Mouse (Mus musculus): Measurements from ENCODE around the gene Zfp652. TPM values are rescaled to one million over a fixed set of nuclear protein-coding genes. Genes with fewer than 3 reads are reported as not detected.

Gene Zfp652
- polyA plus RNA-seq, 1 experiment = 34.1 TPM

GRCm38 (mm10) chr11:95778831-95779251, 66.4 kb downstream of the Zfp652 start:
- WGBS = 95% methylated on average over 4 of the region's 4 CpGs
- Histone ChIP-seq H3K27me3 (ENCODE audit: control insufficient read depth, insufficient read depth, low read length) (no peaks in the 10 kb centered on the region), H3K4me3 (ENCODE audit: control insufficient read depth, insufficient read depth, low read length) (no peak overlapping the region), H3K36me3 (ENCODE audit: control insufficient read depth, insufficient read depth, low read length) (no peaks in the 10 kb centered on the region), H3K4me1 (replicated peaks; ENCODE audit: control insufficient read depth, insufficient read depth, low read length) (peaks cover 7% of the 10 kb centered on the region; the same call in 1 of the 2 replicates), H3K27ac (ENCODE audit: control insufficient read depth, insufficient read depth, low read length) (no peak overlapping the region)
- no peak for TF ChIP-seq CTCF (IDR thresholded peaks at IDR 0.05; ENCODE audit: borderline replicate concordance, control insufficient read depth, extremely low read depth, insufficient read depth, low read length, poor library complexity)
- TF ChIP-seq POLR2A (IDR thresholded peaks at IDR 0.05; ENCODE audit: control insufficient read depth, extremely low read depth, insufficient read depth, low read length, poor library complexity) = no peak
- DNase-seq = no peak

- TF ChIP-seq POLR2A (IDR thresholded peaks at IDR 0.05; ENCODE audit: control insufficient read depth, extremely low read depth, insufficient read depth, low read length, poor library complexity) (no peak), CTCF (IDR thresholded peaks at IDR 0.05; ENCODE audit: borderline replicate concordance, control insufficient read depth, extremely low read depth, insufficient read depth, low read length, poor library complexity) (no peak)
- H3K4me3 ChIP-seq (ENCODE audit: control insufficient read depth, insufficient read depth, low read length) = no peak overlapping the region
- peaks cover 7% of the 10 kb centered on the region; the same call in 1 of the 2 replicates for H3K4me1 ChIP-seq (replicated peaks; ENCODE audit: control insufficient read depth, insufficient read depth, low read length)
- DNase-seq = no peak
- no peaks in the 10 kb centered on the region for H3K27me3 ChIP-seq (ENCODE audit: control insufficient read depth, insufficient read depth, low read length)
- H3K36me3 ChIP-seq (ENCODE audit: control insufficient read depth, insufficient read depth, low read length) = no peaks in the 10 kb centered on the region
- WGBS = 89% methylated on average over 4 of the region's 4 CpGs
- no peak overlapping the region for H3K27ac ChIP-seq (ENCODE audit: control insufficient read depth, insufficient read depth, low read length)
Observed at GRCm38 (mm10) chr11:95779366-95779765, 66.9 kb downstream of the Zfp652 start.

- TF ChIP-seq CTCF (IDR thresholded peaks at IDR 0.05; ENCODE audit: borderline replicate concordance, control insufficient read depth, extremely low read depth, insufficient read depth, low read length, poor library complexity) (no peak), POLR2A (IDR thresholded peaks at IDR 0.05; ENCODE audit: control insufficient read depth, extremely low read depth, insufficient read depth, low read length, poor library complexity) (no peak)
- Histone ChIP-seq H3K27ac (ENCODE audit: control insufficient read depth, insufficient read depth, low read length) (no peak overlapping the region), H3K27me3 (ENCODE audit: control insufficient read depth, insufficient read depth, low read length) (no peaks in the 10 kb centered on the region), H3K4me1 (replicated peaks; ENCODE audit: control insufficient read depth, insufficient read depth, low read length) (peaks cover 7% of the 10 kb centered on the region; the same call in 1 of the 2 replicates), H3K36me3 (ENCODE audit: control insufficient read depth, insufficient read depth, low read length) (no peaks in the 10 kb centered on the region), H3K4me3 (ENCODE audit: control insufficient read depth, insufficient read depth, low read length) (no peak overlapping the region)
- no peak for DNase-seq
- WGBS = 97% methylated on average over 8 of the region's 8 CpGs
Observed at GRCm38 (mm10) chr11:95780480-95780879, 68.0 kb downstream of the Zfp652 start.

GRCm38 (mm10) chr11:95781557-95781956, 69.1 kb downstream of the Zfp652 start:
- H3K27me3 ChIP-seq (ENCODE audit: control insufficient read depth, insufficient read depth, low read length) = no peaks in the 10 kb centered on the region
- 96% methylated on average over 11 of the region's 11 CpGs for WGBS
- TF ChIP-seq POLR2A (IDR thresholded peaks at IDR 0.05; ENCODE audit: control insufficient read depth, extremely low read depth, insufficient read depth, low read length, poor library complexity) = no peak
- TF ChIP-seq CTCF (IDR thresholded peaks at IDR 0.05; ENCODE audit: borderline replicate concordance, control insufficient read depth, extremely low read depth, insufficient read depth, low read length, poor library complexity) = no peak
- no peak overlapping the region for H3K27ac ChIP-seq (ENCODE audit: control insufficient read depth, insufficient read depth, low read length)
- no peak for DNase-seq
- no peak overlapping the region for H3K4me3 ChIP-seq (ENCODE audit: control insufficient read depth, insufficient read depth, low read length)
- peaks cover 7% of the 10 kb centered on the region; the same call in 1 of the 2 replicates for H3K4me1 ChIP-seq (replicated peaks; ENCODE audit: control insufficient read depth, insufficient read depth, low read length)
- no peaks in the 10 kb centered on the region for H3K36me3 ChIP-seq (ENCODE audit: control insufficient read depth, insufficient read depth, low read length)

GRCm38 (mm10) chr11:95783457-95783856, 71.0 kb downstream of the Zfp652 start:
- WGBS = 89% methylated on average over 4 of the region's 4 CpGs

GRCm38 (mm10) chr11:95783958-95784357, 71.5 kb downstream of the Zfp652 start:
- no peak overlapping the region for H3K27ac ChIP-seq (ENCODE audit: control insufficient read depth, insufficient read depth, low read length)
- DNase-seq = no peak
- TF ChIP-seq CTCF (IDR thresholded peaks at IDR 0.05; ENCODE audit: borderline replicate concordance, control insufficient read depth, extremely low read depth, insufficient read depth, low read length, poor library complexity) (no peak), POLR2A (IDR thresholded peaks at IDR 0.05; ENCODE audit: control insufficient read depth, extremely low read depth, insufficient read depth, low read length, poor library complexity) (no peak)
- H3K27me3 ChIP-seq (ENCODE audit: control insufficient read depth, insufficient read depth, low read length) = no peaks in the 10 kb centered on the region
- H3K4me1 ChIP-seq (replicated peaks; ENCODE audit: control insufficient read depth, insufficient read depth, low read length) = no peaks in the 10 kb centered on the region
- no peak overlapping the region for H3K4me3 ChIP-seq (ENCODE audit: control insufficient read depth, insufficient read depth, low read length)
- H3K36me3 ChIP-seq (ENCODE audit: control insufficient read depth, insufficient read depth, low read length) = no peaks in the 10 kb centered on the region
- WGBS = 95% methylated on average over 9 of the region's 9 CpGs

More at GRCm38 (mm10) chr11:95783457-95783856, 71.0 kb downstream of the Zfp652 start:
- no peaks in the 10 kb centered on the region for H3K36me3 ChIP-seq (ENCODE audit: control insufficient read depth, insufficient read depth, low read length)
- no peak for DNase-seq
- no peak overlapping the region for H3K4me3 ChIP-seq (ENCODE audit: control insufficient read depth, insufficient read depth, low read length)
- no peak overlapping the region for H3K27ac ChIP-seq (ENCODE audit: control insufficient read depth, insufficient read depth, low read length)
- TF ChIP-seq POLR2A (IDR thresholded peaks at IDR 0.05; ENCODE audit: control insufficient read depth, extremely low read depth, insufficient read depth, low read length, poor library complexity) = no peak
- no peak for TF ChIP-seq CTCF (IDR thresholded peaks at IDR 0.05; ENCODE audit: borderline replicate concordance, control insufficient read depth, extremely low read depth, insufficient read depth, low read length, poor library complexity)
- no peaks in the 10 kb centered on the region for H3K4me1 ChIP-seq (replicated peaks; ENCODE audit: control insufficient read depth, insufficient read depth, low read length)
- no peaks in the 10 kb centered on the region for H3K27me3 ChIP-seq (ENCODE audit: control insufficient read depth, insufficient read depth, low read length)

GRCm38 (mm10) chr11:95785675-95786074, 73.2 kb downstream of the Zfp652 start:
- Histone ChIP-seq H3K36me3 (ENCODE audit: control insufficient read depth, insufficient read depth, low read length) (no peaks in the 10 kb centered on the region), H3K27ac (ENCODE audit: control insufficient read depth, insufficient read depth, low read length) (no peak overlapping the region), H3K27me3 (ENCODE audit: control insufficient read depth, insufficient read depth, low read length) (no peaks in the 10 kb centered on the region), H3K4me1 (replicated peaks; ENCODE audit: control insufficient read depth, insufficient read depth, low read length) (no peaks in the 10 kb centered on the region), H3K4me3 (ENCODE audit: control insufficient read depth, insufficient read depth, low read length) (no peak overlapping the region)
- TF ChIP-seq CTCF (IDR thresholded peaks at IDR 0.05; ENCODE audit: borderline replicate concordance, control insufficient read depth, extremely low read depth, insufficient read depth, low read length, poor library complexity) = no peak
- no peak for TF ChIP-seq POLR2A (IDR thresholded peaks at IDR 0.05; ENCODE audit: control insufficient read depth, extremely low read depth, insufficient read depth, low read length, poor library complexity)
- DNase-seq = no peak
- 96% methylated on average over 4 of the region's 4 CpGs for WGBS

Data from thymus, adult 2 months (tissue).